Mouse (Mus musculus) embryonic facial prominence, embryonic 11.5 days (tissue): ENCODE data around the gene Kctd12. TPM values are rescaled to one million over a fixed set of nuclear protein-coding genes. Genes with fewer than 3 reads are reported as not detected.
A peak's percentile ranks its signal among the peaks of the same experiment; 100 is the strongest.

Experiments used
- ATAC-seq: fragments of 200-750 bp; cut with Nextera tagmentation; replicated peaks from 2 replicates; pipeline ENCODE4 v1.8.0; 2017; ENCODE audit warnings: low read depth; ENCODE audit not compliant: insufficient number of reproducible peaks, low FRiP score, low TSS enrichment
- DNase-seq: peaks from one replicate; pipeline ENCODE4 v3.0.0-alpha.2; 2015; ENCODE audit warnings: low spot score
- H3K27ac ChIP-seq: fragments of 300-500 bp; sonication (generic); replicated peaks from 2 replicates; pipeline ENCODE4 v1.5.1; 2014; ENCODE audit warnings: mild to moderate bottlenecking, low read depth, low read length, control low read depth
- H3K27me3 ChIP-seq: fragments of 300-500 bp; sonication (generic); 2 replicates; pipeline ENCODE4 v1.6.1; 2014; ENCODE audit warnings: mild to moderate bottlenecking, low read length, moderate library complexity, mixed read lengths; ENCODE audit not compliant: control insufficient read depth, insufficient read depth
- H3K36me3 ChIP-seq: fragments of 300-500 bp; sonication (generic); replicated peaks from 2 replicates; pipeline ENCODE4 v1.6.1; 2014; ENCODE audit warnings: low read depth, mild to moderate bottlenecking, low read length, moderate library complexity, mixed read lengths; ENCODE audit not compliant: control insufficient read depth, insufficient read depth
- H3K4me1 ChIP-seq: fragments of 300-500 bp; sonication (generic); 2 replicates; pipeline ENCODE4 v1.6.1; 2014; ENCODE audit warnings: low read length, mixed read lengths; ENCODE audit not compliant: control insufficient read depth, insufficient read depth
- H3K4me2 ChIP-seq: fragments of 300-500 bp; sonication (generic); 2 replicates; pipeline ENCODE4 v1.6.1; 2014; ENCODE audit warnings: low read depth, mild to moderate bottlenecking, control low read depth, low read length, moderate library complexity
- H3K4me3 ChIP-seq: fragments of 300-500 bp; sonication (generic); 2 replicates; pipeline ENCODE4 v1.5.1; 2014; ENCODE audit warnings: low read depth, low read length, control low read depth
- H3K9ac ChIP-seq: fragments of 300-500 bp; sonication (generic); replicated peaks from 2 replicates; pipeline ENCODE4 v1.6.1; 2014; ENCODE audit warnings: mild to moderate bottlenecking, control low read depth, low read length
- H3K9me3 ChIP-seq: fragments of 300-500 bp; sonication (generic); replicated peaks from 2 replicates; pipeline ENCODE4 v1.6.1; 2016; ENCODE audit warnings: mild to moderate bottlenecking, low read length, inconsistent platforms, mixed read lengths; ENCODE audit not compliant: control insufficient read depth
- WGBS: fragments of 180-500 bp; shearing (Covaris S2); extraction: QIAGEN DNeasy Blood & Tissue Kit; methylation state at CpG from one replicate; pipeline ENCODE4 v1.1.7; 2014; 5-methylcytosine and 5-hydroxymethylcytosine counted together
- polyA plus RNA-seq: library from polyadenylated mRNA; unstranded; fragments of >200 nt; fragmentation: Nextera tagmentation; extraction: Ambion mirVana; gene quantifications from 2 replicates; pipeline ENCODE4 v1.2.1, GENCODE M21; 2014

The Kctd12 gene
- polyA plus RNA-seq, 1 experiment from 2014 or later = 43.7 TPM

GRCm38 (mm10) chr14:102981441-102982015 is 909 bp downstream of the Kctd12 start:
- Histone ChIP-seq H3K4me3 (peak overlapping the region; percentile 78), H3K9ac (peak overlapping the region; percentile 80), H3K9me3 (no peaks in the 10 kb centered on the region), H3K36me3 (no peaks in the 10 kb centered on the region), H3K27me3 (no peaks in the 10 kb centered on the region), H3K4me2 (peak overlapping the region; percentile 95), H3K27ac (peak overlapping the region; percentile 72), H3K4me1 (no peaks in the 10 kb centered on the region)
- WGBS = under 1% methylated on average over 62 of the region's 62 CpGs
- ATAC-seq (peak; percentile 40), DNase-seq (peak; percentile 67)

- peak overlapping the region; percentile 80 for H3K9ac ChIP-seq
- 6% methylated on average over 14 of the region's 14 CpGs for WGBS
- H3K9me3 ChIP-seq = no peaks in the 10 kb centered on the region
- no peaks in the 10 kb centered on the region for H3K36me3 ChIP-seq
- peak overlapping the region; percentile 95 for H3K4me2 ChIP-seq
- no peak for ATAC-seq
- H3K4me1 ChIP-seq = no peaks in the 10 kb centered on the region
- peak overlapping the region; percentile 78 for H3K4me3 ChIP-seq
- no peaks in the 10 kb centered on the region for H3K27me3 ChIP-seq
- DNase-seq = peak; percentile 9
- H3K27ac ChIP-seq = no peak overlapping the region
Measured at GRCm38 (mm10) chr14:102980986-102981385, 1.5 kb downstream of the Kctd12 start.

- no peaks in the 10 kb centered on the region for H3K36me3 ChIP-seq
- 9% methylated on average over 7 of the region's 7 CpGs for WGBS
- peak overlapping the region; percentile 78 for H3K4me3 ChIP-seq
- ATAC-seq (no peak), DNase-seq (peak; percentile 52)
- H3K4me1 ChIP-seq = no peaks in the 10 kb centered on the region
- H3K27me3 ChIP-seq = no peaks in the 10 kb centered on the region
- peak overlapping the region; percentile 80 for H3K9ac ChIP-seq
- H3K4me2 ChIP-seq = peak overlapping the region; percentile 95; the same call in 1 of the 2 replicates
- no peaks in the 10 kb centered on the region for H3K9me3 ChIP-seq
- H3K27ac ChIP-seq = no peak overlapping the region
Measured at GRCm38 (mm10) chr14:102980481-102980880, 2.0 kb downstream of the Kctd12 start.

GRCm38 (mm10) chr14:102979831-102980230 is 2.6 kb downstream of the Kctd12 start:
- H3K4me1 ChIP-seq = no peaks in the 10 kb centered on the region
- peak overlapping the region; percentile 29 for H3K4me2 ChIP-seq
- no peaks in the 10 kb centered on the region for H3K27me3 ChIP-seq
- WGBS = 19% methylated on average over 10 of the region's 10 CpGs
- no peaks in the 10 kb centered on the region for H3K36me3 ChIP-seq
- peak overlapping the region; percentile 22 for H3K4me3 ChIP-seq
- H3K9ac ChIP-seq = no peak overlapping the region
- H3K9me3 ChIP-seq = no peaks in the 10 kb centered on the region
- ATAC-seq (no peak), DNase-seq (no peak)
- no peak overlapping the region for H3K27ac ChIP-seq

- no peak for DNase-seq
- Histone ChIP-seq H3K4me1 (no peaks in the 10 kb centered on the region), H3K27me3 (no peaks in the 10 kb centered on the region), H3K9ac (no peak overlapping the region), H3K4me2 (no peak overlapping the region), H3K9me3 (no peaks in the 10 kb centered on the region), H3K36me3 (no peaks in the 10 kb centered on the region), H3K4me3 (no peak overlapping the region), H3K27ac (no peak overlapping the region)
- WGBS = 87% methylated on average over 6 of the region's 6 CpGs
- no peak for ATAC-seq
Measured at GRCm38 (mm10) chr14:102975865-102976264, 6.6 kb downstream of the Kctd12 start.

GRCm38 (mm10) chr14:102968824-102969223 is 13.6 kb downstream of the Kctd12 start:
- DNase-seq (no peak), ATAC-seq (no peak)
- H3K36me3 ChIP-seq = no peaks in the 10 kb centered on the region
- H3K9ac ChIP-seq = no peak overlapping the region
- H3K4me1 ChIP-seq = no peaks in the 10 kb centered on the region
- H3K27ac ChIP-seq = no peak overlapping the region
- no peak overlapping the region for H3K4me3 ChIP-seq
- no peaks in the 10 kb centered on the region for H3K9me3 ChIP-seq
- no peak overlapping the region for H3K4me2 ChIP-seq
- 71% methylated on average over 5 of the region's 5 CpGs for WGBS
- no peaks in the 10 kb centered on the region for H3K27me3 ChIP-seq

GRCm38 (mm10) chr14:102966241-102966640 is 16.2 kb downstream of the Kctd12 start:
- WGBS = 59% methylated on average over 7 of the region's 7 CpGs
- no peak overlapping the region for H3K4me2 ChIP-seq
- no peaks in the 10 kb centered on the region for H3K4me1 ChIP-seq
- no peaks in the 10 kb centered on the region for H3K36me3 ChIP-seq
- no peaks in the 10 kb centered on the region for H3K9me3 ChIP-seq
- no peaks in the 10 kb centered on the region for H3K27me3 ChIP-seq
- H3K9ac ChIP-seq = no peak overlapping the region
- DNase-seq = no peak
- no peak overlapping the region for H3K27ac ChIP-seq
- no peak overlapping the region for H3K4me3 ChIP-seq
- ATAC-seq = no peak

GRCm38 (mm10) chr14:102965841-102966240 is 16.6 kb downstream of the Kctd12 start:
- Histone ChIP-seq H3K9me3 (no peaks in the 10 kb centered on the region), H3K4me1 (no peaks in the 10 kb centered on the region), H3K4me3 (no peak overlapping the region), H3K27ac (no peak overlapping the region), H3K4me2 (no peak overlapping the region), H3K27me3 (no peaks in the 10 kb centered on the region), H3K9ac (no peak overlapping the region), H3K36me3 (no peaks in the 10 kb centered on the region)
- DNase-seq (no peak), ATAC-seq (no peak)
- WGBS = 93% methylated on average over 1 of the region's 1 CpGs
